Mouse (Mus musculus) cerebellum, adult 2 months (tissue): ENCODE measurements at regions not wholly inside any gene's neighbourhood (a gene's known extent, or its start where the extent isn't known, plus 50 kb on each side); places are given as distances from the start of the nearest gene placed in this dataset.

ENCODE experiments used
- CTCF ChIP-seq: fragments of 200-500 bp; IDR thresholded peaks from 2 replicates; pipeline ENCODE4 v1.5.1; 2011; ENCODE audit warnings: low read depth, mild to moderate bottlenecking, control low read depth, low read length, moderate library complexity, borderline replicate concordance; ENCODE audit not compliant: insufficient read depth
- POLR2A ChIP-seq: fragments of 200-500 bp; IDR thresholded peaks from 2 replicates; pipeline ENCODE4 v1.6.1; 2011; ENCODE audit warnings: low read length, control low read depth, borderline replicate concordance; ENCODE audit not compliant: insufficient read depth

DNA sequence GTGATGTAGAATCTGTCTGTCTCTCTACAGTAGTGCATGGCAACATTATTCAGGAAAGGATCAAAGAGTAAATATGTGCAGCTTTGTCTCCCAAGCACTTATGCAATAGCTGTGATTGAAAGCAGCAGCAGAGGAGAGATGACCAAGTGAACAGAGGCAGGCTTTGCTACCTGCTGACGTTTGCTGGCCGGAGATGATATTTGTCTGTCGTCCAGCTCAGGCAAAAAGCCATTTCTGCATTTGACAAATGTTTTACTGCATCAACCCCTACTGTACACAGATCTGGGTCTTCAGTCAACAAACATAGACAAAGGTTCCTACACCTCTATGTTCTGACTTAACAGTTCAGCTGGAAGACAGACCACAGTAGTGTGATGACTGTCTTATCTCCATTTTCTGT is 166.3 kb upstream of the Ctbp2 start:
- TF ChIP-seq CTCF (no peak), POLR2A (no peak)
